Comparison of ENCODE assay signal across 19 mouse cellular contexts in genomic region chr10:96881212-96881611, GRCm38 (mm10).
DNase-seq lines count a peak whose midpoint lies in the region; ATAC-seq lines count a peak whose summit lies in the region.
"Had no signal": no experiment of that assay in that cellular context is flagged by ENCODE, and none has a peak within 500 bp of the region (broad histone marks: within the 10 kb centered on the region; RNA-seq: fewer than 3 reads in every experiment).

No protein-coding gene starts in this region.

- no peak overlapping the region for H3K4me2 ChIP-seq in forebrain, embryonic 15.5 days (replicated peaks)
- H3K4me2 ChIP-seq in forebrain, embryonic 11.5 days (ENCODE audit: low read depth, low read length, severe bottlenecking), result no peak overlapping the region
- H3K4me2 ChIP-seq in heart, embryonic 14.5 days (ENCODE audit: low read length), result no peak overlapping the region
- H3K4me2 ChIP-seq in heart, embryonic 11.5 days, result no peak overlapping the region
- no peak overlapping the region for H3K4me2 ChIP-seq in hindbrain, embryonic 14.5 days (replicated peaks)
- H3K4me2 ChIP-seq in hindbrain, embryonic 13.5 days, result no peak overlapping the region
- H3K4me2 ChIP-seq in midbrain, embryonic 14.5 days (ENCODE audit: low read length), result no peak overlapping the region
- no peak overlapping the region for H3K4me2 ChIP-seq in midbrain, embryonic 16.5 days (ENCODE audit: low read length)
- H3K4me2 ChIP-seq: kidney, embryonic 15.5 days had no signal

- peak overlapping the region; percentile 38 for H3K27ac ChIP-seq in forebrain, embryonic 15.5 days (replicated peaks)
- no peak overlapping the region for H3K27ac ChIP-seq in forebrain, embryonic 11.5 days (ENCODE audit: low read depth, low read length)
- peak overlapping the region; percentile 34 to 44; a peak in 2 of 4 replicates for H3K27ac ChIP-seq in heart, embryonic 14.5 days (replicated peaks in 1 of 2; ENCODE audit: control insufficient read depth in 1 of 2, insufficient read depth in 1 of 2, low read depth in 2 of 2, low read length in 2 of 2)
- no peak overlapping the region for H3K27ac ChIP-seq in heart, embryonic 11.5 days (ENCODE audit: low read depth, low read length)
- 0 out of 2 replicates have a peak overlapping the region, but pooled peaks have one; percentile 10 for H3K27ac ChIP-seq in hindbrain, embryonic 14.5 days
- no peak overlapping the region for H3K27ac ChIP-seq in hindbrain, embryonic 13.5 days
- no peak overlapping the region for H3K27ac ChIP-seq in midbrain, embryonic 14.5 days (replicated peaks; ENCODE audit: low read depth, low read length)
- no peak overlapping the region for H3K27ac ChIP-seq in midbrain, embryonic 16.5 days (ENCODE audit: low read length)
- H3K27ac ChIP-seq: embryonic facial prominence, embryonic 10.5 days; heart, adult 2 months; kidney, embryonic 15.5 days had no signal

- H3K36me3 ChIP-seq in forebrain, embryonic 15.5 days, result no peaks in the 10 kb centered on the region
- no peaks in the 10 kb centered on the region for H3K36me3 ChIP-seq in forebrain, embryonic 11.5 days (ENCODE audit: control insufficient read depth, insufficient read depth, low read length)
- no peaks in the 10 kb centered on the region for H3K36me3 ChIP-seq in heart, embryonic 14.5 days (ENCODE audit: control insufficient read depth, insufficient read depth, low read length)
- H3K36me3 ChIP-seq in heart, embryonic 11.5 days (ENCODE audit: control insufficient read depth, insufficient read depth, low read length), result no peaks in the 10 kb centered on the region
- H3K36me3 ChIP-seq in hindbrain, embryonic 14.5 days (replicated peaks; ENCODE audit: control insufficient read depth, insufficient read depth), result no peaks in the 10 kb centered on the region
- H3K36me3 ChIP-seq in hindbrain, embryonic 13.5 days, result no peaks in the 10 kb centered on the region
- H3K36me3 ChIP-seq in midbrain, embryonic 14.5 days (ENCODE audit: control insufficient read depth, insufficient read depth, low read length), result no peaks in the 10 kb centered on the region
- H3K36me3 ChIP-seq in midbrain, embryonic 16.5 days (ENCODE audit: control insufficient read depth, insufficient read depth, low read length), result no peaks in the 10 kb centered on the region
- H3K36me3 ChIP-seq: embryonic facial prominence, embryonic 10.5 days; kidney, embryonic 15.5 days had no signal

- no peak overlapping the region for H3K4me3 ChIP-seq in forebrain, embryonic 15.5 days
- H3K4me3 ChIP-seq in forebrain, embryonic 11.5 days (ENCODE audit: low read depth, low read length), result no peak overlapping the region
- no peak overlapping the region for H3K4me3 ChIP-seq in heart, embryonic 14.5 days (ENCODE audit: control insufficient read depth in 1 of 2, insufficient read depth in 1 of 2, low read depth in 1 of 2, low read length in 2 of 2)
- no peak overlapping the region for H3K4me3 ChIP-seq in heart, embryonic 11.5 days (ENCODE audit: low read depth, low read length)
- no peak overlapping the region for H3K4me3 ChIP-seq in hindbrain, embryonic 14.5 days (replicated peaks; ENCODE audit: low read length)
- H3K4me3 ChIP-seq in hindbrain, embryonic 13.5 days, result no peak overlapping the region
- no peak overlapping the region for H3K4me3 ChIP-seq in midbrain, embryonic 14.5 days (replicated peaks; ENCODE audit: low read depth, low read length)
- no peak overlapping the region for H3K4me3 ChIP-seq in midbrain, embryonic 16.5 days (ENCODE audit: low read depth, low read length)
- H3K4me3 ChIP-seq: embryonic facial prominence, embryonic 10.5 days; heart, adult 2 months; kidney, embryonic 15.5 days had no signal

- H3K27me3 ChIP-seq in forebrain, embryonic 15.5 days, result no peaks in the 10 kb centered on the region
- no peaks in the 10 kb centered on the region for H3K27me3 ChIP-seq in forebrain, embryonic 11.5 days (ENCODE audit: control insufficient read depth, insufficient read depth, low read length)
- H3K27me3 ChIP-seq in heart, embryonic 14.5 days (ENCODE audit: control insufficient read depth, insufficient read depth, low read length), result no peaks in the 10 kb centered on the region
- no peaks in the 10 kb centered on the region for H3K27me3 ChIP-seq in heart, embryonic 11.5 days (ENCODE audit: control insufficient read depth, insufficient read depth, low read length)
- H3K27me3 ChIP-seq in hindbrain, embryonic 14.5 days (ENCODE audit: control insufficient read depth, insufficient read depth, low read length), result no peaks in the 10 kb centered on the region
- H3K27me3 ChIP-seq in hindbrain, embryonic 13.5 days, result no peaks in the 10 kb centered on the region
- H3K27me3 ChIP-seq in midbrain, embryonic 14.5 days (ENCODE audit: control insufficient read depth, insufficient read depth, low read length), result no peaks in the 10 kb centered on the region
- no peaks in the 10 kb centered on the region for H3K27me3 ChIP-seq in midbrain, embryonic 16.5 days (ENCODE audit: control insufficient read depth, insufficient read depth, low read depth, low read length)
- H3K27me3 ChIP-seq: CH12.LX; kidney, embryonic 15.5 days; Patski had no signal

- no peaks in the 10 kb centered on the region for H3K9me3 ChIP-seq in forebrain, embryonic 15.5 days
- H3K9me3 ChIP-seq in forebrain, embryonic 11.5 days (ENCODE audit: control insufficient read depth, low read length), result no peaks in the 10 kb centered on the region
- H3K9me3 ChIP-seq in heart, embryonic 14.5 days (ENCODE audit: control insufficient read depth, low read length), result no peaks in the 10 kb centered on the region
- H3K9me3 ChIP-seq in heart, embryonic 11.5 days (replicated peaks; ENCODE audit: control insufficient read depth, low read length), result no peaks in the 10 kb centered on the region
- H3K9me3 ChIP-seq in hindbrain, embryonic 14.5 days (ENCODE audit: control insufficient read depth, low read length), result no peaks in the 10 kb centered on the region
- no peaks in the 10 kb centered on the region for H3K9me3 ChIP-seq in hindbrain, embryonic 13.5 days
- H3K9me3 ChIP-seq in midbrain, embryonic 14.5 days (ENCODE audit: control insufficient read depth, low read length), result no peaks in the 10 kb centered on the region
- H3K9me3 ChIP-seq in midbrain, embryonic 16.5 days (replicated peaks; ENCODE audit: control insufficient read depth, low read length, poor library complexity, severe bottlenecking), result no peaks in the 10 kb centered on the region
- H3K9me3 ChIP-seq: embryonic facial prominence, embryonic 10.5 days; kidney, embryonic 15.5 days had no signal

- WGBS in forebrain, embryonic 15.5 days, result 55% methylated on average over 5 of the region's 5 CpGs
- whole genome bisulfite sequencing in forebrain, embryonic 11.5 days, result 75% methylated on average over 5 of the region's 5 CpGs
- WGBS in heart, embryonic 14.5 days, result 76% methylated on average over 5 of the region's 5 CpGs
- WGBS in heart, embryonic 11.5 days (ENCODE audit: insufficient replicate concordance), result 77% methylated on average over 5 of the region's 5 CpGs
- 66% methylated on average over 5 of the region's 5 CpGs for WGBS in hindbrain, embryonic 14.5 days
- 62% methylated on average over 5 of the region's 5 CpGs for WGBS in hindbrain, embryonic 13.5 days
- WGBS in midbrain, embryonic 14.5 days, result 48% methylated on average over 5 of the region's 5 CpGs
- 59% methylated on average over 5 of the region's 5 CpGs for WGBS in midbrain, embryonic 16.5 days

- peaks cover 18% of the 10 kb centered on the region; the same call in 1 of the 2 replicates for H3K4me1 ChIP-seq in forebrain, embryonic 15.5 days
- H3K4me1 ChIP-seq in forebrain, embryonic 11.5 days (replicated peaks; ENCODE audit: control insufficient read depth, insufficient read depth, low read length), result no peaks in the 10 kb centered on the region
- H3K4me1 ChIP-seq in heart, embryonic 14.5 days (ENCODE audit: control insufficient read depth in 2 of 2, insufficient read depth in 2 of 2, low read length in 2 of 2), result no peaks in the 10 kb centered on the region
- no peaks in the 10 kb centered on the region for H3K4me1 ChIP-seq in heart, embryonic 11.5 days (ENCODE audit: control insufficient read depth, insufficient read depth, low read length)
- no peaks in the 10 kb centered on the region; the same call in 1 of the 2 replicates for H3K4me1 ChIP-seq in hindbrain, embryonic 14.5 days (replicated peaks; ENCODE audit: control insufficient read depth, insufficient read depth, low read length)
- H3K4me1 ChIP-seq in hindbrain, embryonic 13.5 days (replicated peaks), result 0 out of 2 replicates have a peak, but pooled peaks cover 9% of the 10 kb centered on the region
- peaks cover 11% of the 10 kb centered on the region for H3K4me1 ChIP-seq in midbrain, embryonic 14.5 days (ENCODE audit: control insufficient read depth, insufficient read depth, low read length)
- peaks cover 6% of the 10 kb centered on the region; the same call in 1 of the 2 replicates for H3K4me1 ChIP-seq in midbrain, embryonic 16.5 days (ENCODE audit: control insufficient read depth, insufficient read depth, low read length)
- H3K4me1 ChIP-seq: embryonic facial prominence, embryonic 10.5 days; kidney, embryonic 15.5 days had no signal

- no peak overlapping the region for H3K9ac ChIP-seq in forebrain, embryonic 15.5 days (replicated peaks)
- no peak overlapping the region for H3K9ac ChIP-seq in forebrain, embryonic 11.5 days (ENCODE audit: low read length)
- H3K9ac ChIP-seq in heart, embryonic 14.5 days (ENCODE audit: low read length), result no peak overlapping the region
- no peak overlapping the region for H3K9ac ChIP-seq in heart, embryonic 11.5 days (ENCODE audit: low read depth, low read length)
- H3K9ac ChIP-seq in hindbrain, embryonic 14.5 days, result no peak overlapping the region
- H3K9ac ChIP-seq in hindbrain, embryonic 13.5 days, result no peak overlapping the region
- no peak overlapping the region for H3K9ac ChIP-seq in midbrain, embryonic 14.5 days (replicated peaks; ENCODE audit: low read length)
- no peak overlapping the region for H3K9ac ChIP-seq in midbrain, embryonic 16.5 days (ENCODE audit: low read depth, low read length)
- H3K9ac ChIP-seq: kidney, embryonic 15.5 days had no signal

- no peak for DNase-seq in forebrain, embryonic 11.5 days (ENCODE audit: low spot score)
- no peak for DNase-seq in hindbrain, embryonic 14.5 days (ENCODE audit: low spot score)
- peak; percentile 8 for DNase-seq in midbrain, embryonic 14.5 days
- DNase-seq: adrenal gland, postnatal 14 days; cerebellum, adult 18-20 months; gastrocnemius, postnatal 14 days; heart, adult 2 months; kidney, adult 2 months had no signal

- peak; percentile 46; the same call in 1 of the 2 replicates for ATAC-seq in forebrain, embryonic 15.5 days (replicated peaks)
- no peak for ATAC-seq in forebrain, embryonic 11.5 days (replicated peaks; ENCODE audit: low FRiP score)
- no peak for ATAC-seq in heart, embryonic 14.5 days (ENCODE audit: insufficient number of reproducible peaks, insufficient read depth, low FRiP score, low read depth)
- ATAC-seq in heart, embryonic 11.5 days (replicated peaks; ENCODE audit: insufficient number of reproducible peaks, low FRiP score, low TSS enrichment), result no peak
- ATAC-seq in hindbrain, embryonic 14.5 days (ENCODE audit: low FRiP score), result no peak
- ATAC-seq in hindbrain, embryonic 13.5 days (ENCODE audit: low FRiP score), result no peak
- no peak for ATAC-seq in midbrain, embryonic 14.5 days (ENCODE audit: low FRiP score, low TSS enrichment)
- ATAC-seq in midbrain, embryonic 16.5 days, result no peak
- ATAC-seq: activated CD4-positive, CD25-positive, alpha-beta regulatory T cell, adult 4 months; intestine, embryonic 16.5 days; Patski had no signal

Comparison
In these comparisons a context has a peak if more than half of its experiments do, and no peak if none do; other contexts are left out.
1. H3K27ac ChIP-seq: peak in forebrain, embryonic 15.5 days (single experiment), heart, embryonic 14.5 days (2 of 2) and hindbrain, embryonic 14.5 days (single experiment); none in forebrain, embryonic 11.5 days (single experiment), heart, embryonic 11.5 days (single experiment), hindbrain, embryonic 13.5 days (single experiment), midbrain, embryonic 14.5 days (single experiment) and midbrain, embryonic 16.5 days (single experiment).